Mouse (Mus musculus) thymus, postnatal 10 days (tissue): ENCODE data around the gene Hmgxb4.
"Not testable (repeated sequence)": the region's sequence is repeated elsewhere in the genome, so short reads cannot be mapped to it uniquely, and the experiment has no call there.

Experiments
- DNase-seq, 2 experiments: peaks; one replicate each; pipeline ENCODE4 v3.0.0; 2021; ENCODE audit warnings: low spot score in 2 of 2

Gene Hmgxb4

GRCm38 (mm10) chr8:74993081-74993474 lies at the start of gene Hmgxb4:
Gene Hmgxb4 (plus strand): TSS chr8:74993356.
- DNase-seq: no peak

DNA sequence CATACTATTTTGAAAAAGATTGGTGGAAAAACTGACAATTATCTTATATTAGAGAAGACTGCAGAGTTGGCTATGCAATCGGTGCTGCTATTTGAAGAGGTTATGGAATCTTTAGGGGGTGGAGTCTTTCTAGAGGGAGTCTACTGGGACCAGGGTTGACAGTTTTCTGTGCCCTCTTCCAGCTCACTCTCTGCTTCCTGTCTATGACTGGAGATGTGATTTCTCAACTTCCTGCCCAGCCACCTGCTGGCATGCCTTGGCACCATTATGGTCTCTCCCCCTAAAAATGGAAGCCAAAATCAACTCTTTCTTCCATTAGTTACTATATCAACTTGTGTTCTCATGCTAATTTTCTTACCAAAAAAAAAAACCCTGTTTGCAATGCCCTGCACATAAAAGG lies 43.7 kb upstream of the Hmgxb4 start:
- DNase-seq: no peak

- DNase-seq: no peak
Observed at GRCm38 (mm10) chr8:74963983-74964382, 29.2 kb upstream of the Hmgxb4 start.

DNA sequence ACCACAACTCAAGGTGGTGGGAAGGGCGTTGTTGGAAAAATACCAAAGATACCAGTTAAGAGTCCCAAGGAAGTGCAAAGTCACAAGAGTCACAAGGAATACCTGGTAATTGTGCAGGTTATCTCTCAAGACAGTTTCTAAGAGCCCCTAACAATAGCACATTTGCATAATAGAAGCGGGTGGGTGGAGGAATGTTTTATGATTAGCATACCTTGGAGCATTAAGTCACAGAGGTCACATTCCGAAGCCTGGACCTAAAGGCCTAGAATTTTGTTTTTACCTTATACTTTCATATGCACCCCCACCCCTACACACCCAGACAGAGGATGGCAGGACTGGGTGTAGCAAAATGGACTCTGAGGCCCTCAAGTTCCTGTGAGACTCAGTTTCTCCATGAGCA lies 22.9 kb upstream of the Hmgxb4 start:
- DNase-seq: not testable (repeated sequence)

GRCm38 (mm10) chr8:74971636-74972035 lies 21.5 kb upstream of the Hmgxb4 start:
- no peak for DNase-seq

DNA sequence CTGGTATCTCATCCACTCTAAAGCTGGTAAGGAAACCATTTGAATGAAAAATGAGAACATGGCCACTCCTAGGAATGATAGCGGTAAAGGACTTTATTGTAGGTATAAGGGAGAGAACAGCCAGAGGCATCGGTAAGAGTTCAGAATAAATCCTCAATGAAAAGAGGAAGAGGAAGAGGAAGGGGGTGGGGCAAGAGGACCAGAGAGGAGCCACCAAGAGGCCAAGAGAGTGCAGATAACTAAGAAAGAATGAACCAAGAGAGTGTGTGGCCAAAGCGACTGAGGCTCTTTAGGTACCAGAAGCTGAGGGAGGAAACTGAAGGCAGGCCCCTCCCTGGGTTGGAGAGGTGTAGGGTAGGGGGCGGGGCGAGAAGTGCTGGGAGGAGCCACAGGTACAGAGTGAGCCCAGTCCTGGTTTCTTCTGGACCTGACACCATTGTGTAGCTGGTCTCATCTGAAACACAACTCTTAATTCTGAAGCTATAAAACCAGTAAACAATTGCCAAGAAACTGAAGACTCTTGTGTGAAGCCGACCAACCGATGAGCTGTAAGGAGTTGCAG lies 20.8 kb upstream of the Hmgxb4 start:
- DNase-seq: no peak

GRCm38 (mm10) chr8:74973121-74973869 lies 19.9 kb upstream of the Hmgxb4 start:
- no peak for DNase-seq

DNA sequence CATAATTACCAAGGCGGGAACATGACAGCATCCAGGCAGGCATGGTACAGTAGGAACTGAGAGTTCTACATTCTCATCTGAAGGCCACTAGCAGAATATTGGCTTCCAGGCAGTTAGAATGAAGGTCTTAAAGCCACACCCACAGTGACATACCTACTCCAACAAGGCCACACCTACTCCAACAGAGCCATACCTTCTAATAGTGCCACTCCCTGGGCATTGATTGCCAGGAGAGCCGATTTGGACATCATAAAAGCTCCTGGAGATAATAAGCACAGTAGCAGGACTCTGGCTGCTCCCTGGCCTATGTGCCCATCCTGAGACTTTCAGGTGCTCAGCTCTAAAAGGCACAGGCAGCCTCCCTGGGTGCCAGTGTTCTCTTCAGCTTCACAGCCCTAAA lies 19.3 kb upstream of the Hmgxb4 start:
- DNase-seq: no peak

DNA sequence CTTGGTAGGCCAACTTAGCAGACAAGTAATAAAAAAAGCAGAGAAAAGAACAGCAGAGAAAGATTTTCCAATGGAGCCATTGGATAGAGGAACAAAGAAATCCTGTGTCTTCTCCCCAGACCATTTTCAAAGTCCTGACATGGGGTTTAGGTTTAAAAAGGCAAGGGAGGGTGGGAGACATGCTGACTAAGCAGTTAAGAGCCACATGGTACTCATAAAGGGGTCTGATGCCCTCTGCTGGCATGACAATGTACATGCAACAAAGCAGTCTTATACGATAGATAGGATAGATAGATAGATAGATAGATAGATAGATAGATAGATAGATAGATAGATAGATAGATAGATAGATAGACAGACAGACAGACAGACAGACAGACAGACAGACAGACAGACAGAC lies 15.7 kb upstream of the Hmgxb4 start:
- no peak for DNase-seq

GRCm38 (mm10) chr8:74980060-74980710 lies 13.0 kb upstream of the Hmgxb4 start:
- no peak for DNase-seq

DNA sequence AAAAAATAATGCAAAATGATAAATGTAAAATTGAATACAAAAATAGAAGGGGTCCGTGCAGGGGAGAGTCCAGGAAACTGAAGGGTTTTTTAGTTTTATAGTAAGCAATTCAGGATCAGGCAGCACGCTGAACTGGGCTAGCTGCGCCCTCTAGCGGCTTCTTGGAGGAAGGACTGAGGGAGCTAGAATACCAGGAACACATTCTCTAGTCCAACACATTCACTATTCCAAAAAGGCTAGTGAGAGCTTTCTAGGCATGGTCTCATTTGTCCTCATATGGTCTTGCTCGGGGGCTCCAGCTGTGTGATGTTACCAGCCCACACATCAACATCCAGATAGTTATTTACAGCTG lies 12.5 kb upstream of the Hmgxb4 start:
- DNase-seq: peak; percentile 12 to 59

- DNase-seq: no peak
Observed at GRCm38 (mm10) chr8:74981809-74982208, 11.3 kb upstream of the Hmgxb4 start.

DNA sequence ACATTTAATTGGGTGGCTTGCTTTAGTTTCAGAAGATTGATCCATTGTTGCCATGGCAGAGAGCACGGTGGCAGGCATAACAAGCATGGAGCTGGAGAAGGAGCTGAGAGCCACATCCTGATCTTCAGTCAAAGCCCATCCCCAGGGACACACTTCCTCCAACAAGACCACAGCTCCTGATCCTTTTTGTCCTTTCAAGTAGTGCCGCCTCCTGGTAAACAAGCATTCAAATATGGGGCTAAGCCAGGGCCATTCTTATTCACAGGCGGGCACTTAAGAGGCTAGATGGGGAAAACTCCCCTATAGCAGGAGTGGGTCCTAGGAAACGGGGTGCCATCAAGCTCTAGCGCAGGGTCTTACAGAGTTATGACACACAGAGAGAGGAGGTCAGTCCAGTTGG lies 5.7 kb upstream of the Hmgxb4 start:
- no peak for DNase-seq

- DNase-seq: no peak
Observed at GRCm38 (mm10) chr8:74990021-74990420, 3.1 kb upstream of the Hmgxb4 start.

- DNase-seq: peak; percentile 82 to 83
Observed at GRCm38 (mm10) chr8:74993475-74994451, 607 bp downstream of the Hmgxb4 start.

- DNase-seq: no peak
Observed at GRCm38 (mm10) chr8:74994540-74994939, 1.4 kb downstream of the Hmgxb4 start.

DNA sequence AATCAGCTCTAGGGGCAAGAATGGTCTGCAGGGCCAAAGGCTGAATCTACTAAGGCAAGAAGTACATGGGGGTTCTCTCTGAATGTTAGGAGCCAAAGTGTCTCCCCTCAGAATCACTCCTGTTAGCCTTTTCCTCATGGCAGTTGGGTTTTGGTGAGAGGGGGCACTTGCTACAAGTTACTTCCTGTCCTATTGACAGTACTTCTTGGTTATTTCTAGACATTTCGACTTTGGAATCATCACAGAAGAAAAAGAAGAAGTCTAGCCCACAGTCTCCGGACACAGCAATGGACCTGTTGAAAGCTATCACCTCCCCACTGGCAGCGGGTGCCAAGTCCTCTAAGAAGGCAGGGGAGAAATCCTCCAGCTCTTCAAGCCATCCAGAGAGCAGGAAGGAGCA lies 7.3 kb downstream of the Hmgxb4 start:
- DNase-seq: no peak

GRCm38 (mm10) chr8:75008826-75009225 lies 15.7 kb downstream of the Hmgxb4 start:
- no peak for DNase-seq

DNA sequence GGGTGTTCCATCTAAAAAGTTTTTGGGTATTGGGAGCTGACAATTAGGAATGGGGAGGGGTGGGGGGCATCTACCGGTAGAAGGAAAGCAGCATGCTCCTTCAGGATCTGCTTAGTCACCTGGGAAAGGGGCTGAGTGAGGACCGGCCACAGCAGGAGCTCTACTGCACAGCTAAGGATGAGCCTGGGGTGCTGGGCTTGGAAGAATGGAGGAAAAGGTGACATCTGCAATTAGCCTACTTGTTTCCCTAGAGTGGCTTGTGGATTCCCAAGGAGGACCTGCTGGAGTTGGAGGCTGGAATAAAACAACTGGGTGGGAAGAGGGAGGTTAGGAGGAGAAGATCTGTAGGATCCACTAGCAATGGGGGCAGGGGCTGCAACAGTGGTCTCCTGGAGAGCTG lies 20.4 kb downstream of the Hmgxb4 start:
- DNase-seq: no peak

GRCm38 (mm10) chr8:75013964-75014363 lies 20.8 kb downstream of the Hmgxb4 start:
- no peak for DNase-seq

DNA sequence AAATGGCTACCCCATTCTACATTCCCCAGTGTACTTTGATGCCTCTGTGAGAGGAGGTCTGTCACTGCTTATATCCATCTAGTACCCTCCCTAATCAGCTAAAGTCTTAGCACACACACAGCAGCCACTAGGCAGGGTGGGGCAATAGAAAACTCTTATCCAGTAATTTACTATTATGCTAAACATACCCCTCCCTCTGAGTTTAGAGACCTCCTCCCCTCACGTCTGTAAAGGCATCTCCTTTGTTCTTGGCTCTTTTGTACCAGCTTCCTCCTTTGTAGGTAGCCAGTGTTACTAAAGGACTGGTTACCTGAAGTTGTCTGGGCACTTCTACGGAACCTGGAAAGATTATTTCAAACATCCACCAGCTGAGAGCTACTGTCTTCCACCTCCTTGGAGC lies 22.8 kb downstream of the Hmgxb4 start:
- no peak for DNase-seq

- DNase-seq: no peak
Observed at GRCm38 (mm10) chr8:75016422-75016821, 23.3 kb downstream of the Hmgxb4 start.
